Comparison of ENCODE assay signal across 9 mouse cellular contexts in genomic region chr15:83002665-83003548, GRCm38 (mm10). TPM values are rescaled to one million over a fixed set of nuclear protein-coding genes. Genes with fewer than 3 reads are reported as not detected.
DNase-seq lines count a peak whose midpoint lies in the region; ATAC-seq lines count a peak whose summit lies in the region.
"Had no signal": no experiment of that assay in that cellular context is flagged by ENCODE, and none has a peak within 500 bp of the region (broad histone marks: within the 10 kb centered on the region; RNA-seq: fewer than 3 reads in every experiment).

No protein-coding gene starts in this region.

- H3K9me3 ChIP-seq in forebrain, embryonic 11.5 days (ENCODE audit: control insufficient read depth, low read length), result no peaks in the 10 kb centered on the region

- H3K27ac ChIP-seq in forebrain, embryonic 11.5 days (ENCODE audit: low read depth, low read length), result no peak overlapping the region

- H3K27me3 ChIP-seq in forebrain, embryonic 11.5 days (ENCODE audit: control insufficient read depth, insufficient read depth, low read length), result peaks cover 2% of the 10 kb centered on the region; the same call in 1 of the 2 replicates

- WGBS in forebrain, embryonic 11.5 days, result 37% methylated on average over 12 of the region's 12 CpGs

- no peaks in the 10 kb centered on the region for H3K36me3 ChIP-seq in forebrain, embryonic 11.5 days (ENCODE audit: control insufficient read depth, insufficient read depth, low read length)

- ATAC-seq in forebrain, embryonic 11.5 days (replicated peaks; ENCODE audit: low FRiP score), result peak; percentile 80
- ATAC-seq in CD4-positive, CD25-positive, alpha-beta regulatory T cell, adult 4 months, result no peak

- no peak overlapping the region for H3K4me2 ChIP-seq in forebrain, embryonic 11.5 days (ENCODE audit: low read depth, low read length, severe bottlenecking)

- H3K4me3 ChIP-seq in forebrain, embryonic 11.5 days (ENCODE audit: low read depth, low read length), result no peak overlapping the region
- H3K4me3 ChIP-seq: myocyte had no signal

- no peaks in the 10 kb centered on the region; the same call in 1 of the 2 replicates for H3K4me1 ChIP-seq in forebrain, embryonic 11.5 days (replicated peaks; ENCODE audit: control insufficient read depth, insufficient read depth, low read length)

- peak; percentile 86 for DNase-seq in brain, embryonic 18.5 days (ENCODE audit: low read depth, low spot score)
- peak; percentile 79 for DNase-seq in forebrain, embryonic 11.5 days (ENCODE audit: low spot score)
- peak; percentile 94 for DNase-seq in layer of hippocampus, adult 9-11 months
- DNase-seq in neural tube, embryonic 10.5 days (ENCODE audit: extremely low spot score, low spot score), result peak; percentile 51
- no peak for DNase-seq in adrenal gland, postnatal 10 days
- DNase-seq in lung, adult 18-20 months, result no peak
- no peak for DNase-seq in spleen, postnatal 10 days (ENCODE audit: low spot score in 2 of 2)

- no peak overlapping the region for H3K9ac ChIP-seq in forebrain, embryonic 11.5 days (ENCODE audit: low read length)

RNA-seq across cellular contexts. Expression of gene Tcf20, which starts 15.2 kb away (rescaled TPM):
- polyA plus RNA-seq in forebrain, embryonic 11.5 days (2014; fragmentation: Nextera tagmentation; extraction: Ambion mirVana), result 12.1 and 12.6 TPM in 2 replicates
- polyA plus RNA-seq in CD4-positive, CD25-positive, alpha-beta regulatory T cell, adult 4 months (2017; shearing (Covaris generic)), result 10 to 100 TPM; 15.9 to 19.7 TPM
- 10 to 100 TPM; 70.8 to 71.5 TPM for total RNA-seq in adrenal gland, postnatal 10 days (2021)

RNA-seq across cellular contexts. Expression of gene Nfam1, which starts 30.2 kb away (rescaled TPM):
- polyA plus RNA-seq in forebrain, embryonic 11.5 days (2014; fragmentation: Nextera tagmentation; extraction: Ambion mirVana), result 1.7 and 2.9 TPM in 2 replicates
- polyA plus RNA-seq in CD4-positive, CD25-positive, alpha-beta regulatory T cell, adult 4 months (2017; shearing (Covaris generic)), result 1 to 10 TPM in 1 of 2 experiments, under 1 TPM in 1; 0.22 to 1.1 TPM
- 1 to 10 TPM; 3.2 to 4.5 TPM for total RNA-seq in adrenal gland, postnatal 10 days (2021)
- polyA plus RNA-seq: myocyte had no signal

Comparison
In these comparisons a context has a peak if more than half of its experiments do, and no peak if none do; other contexts are left out.
1. DNase-seq: peak in brain, embryonic 18.5 days (single experiment), forebrain, embryonic 11.5 days (single experiment), layer of hippocampus, adult 9-11 months (single experiment) and neural tube, embryonic 10.5 days (single experiment); none in adrenal gland, postnatal 10 days (single experiment), lung, adult 18-20 months (0 of 2) and spleen, postnatal 10 days (0 of 2).